Mouse (Mus musculus): ENCODE measurements around the gene Cbx4.

DNA sequence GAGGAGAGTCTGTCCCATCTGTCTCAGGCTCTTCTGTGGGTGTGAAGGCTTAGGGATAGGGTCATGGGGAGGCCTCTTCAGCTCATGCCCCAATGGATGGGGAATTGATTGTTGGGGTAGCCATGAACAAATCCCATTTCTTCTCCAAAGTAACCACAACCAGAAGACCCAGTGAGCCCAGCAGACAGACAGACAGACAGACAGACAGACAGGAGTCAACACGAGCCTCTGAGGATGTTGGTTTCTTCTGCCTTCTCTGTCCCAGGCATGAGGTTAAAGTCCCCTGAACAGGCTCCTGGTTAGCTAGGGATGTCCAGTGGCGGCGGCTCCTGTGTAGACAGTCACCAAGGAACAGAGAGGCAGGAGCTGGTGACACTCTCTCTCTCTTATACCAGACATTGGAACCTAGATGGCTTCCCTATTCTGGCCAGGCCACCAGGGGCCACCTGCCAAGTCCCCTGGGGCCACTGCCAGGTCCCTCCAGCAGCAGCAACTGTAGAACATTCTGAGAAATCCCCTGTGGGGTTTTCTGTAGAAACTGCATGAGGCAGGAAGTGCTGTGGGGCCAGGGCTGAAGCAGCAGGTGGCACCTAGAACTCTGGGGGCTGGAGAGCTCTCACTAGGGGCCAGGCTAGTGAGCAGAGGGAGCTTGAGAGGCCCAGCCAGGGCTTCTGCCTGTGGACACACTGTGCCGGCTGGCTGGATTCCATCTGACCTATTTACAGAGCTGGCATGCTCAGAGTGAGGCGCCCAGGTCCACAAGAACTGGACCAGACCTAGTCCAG lies 47.6 kb upstream of the Cbx4 start:
- no peak for TF ChIP-seq FLI1 (IDR thresholded peaks at IDR 0.05; ENCODE audit: low read length)
- no peak for TF ChIP-seq GATA1 (IDR thresholded peaks at IDR 0.05; ENCODE audit: borderline replicate concordance, low read length)

Measured in megakaryocyte, embryonic 14.5 days (primary cell).